Mouse (Mus musculus): ENCODE measurements around the gene Daam1. TPM values are rescaled to one million over a fixed set of nuclear protein-coding genes. Genes with fewer than 3 reads are reported as not detected.

Gene Daam1
- polyA plus RNA-seq, 1 experiment from 2014 or later = 11.0 TPM

GRCm38 (mm10) chr12:71883066-71883711 is 52.3 kb downstream of the Daam1 start:
- Histone ChIP-seq H3K9ac (replicated peaks; ENCODE audit: low read depth) (no peak overlapping the region), H3K36me3 (ENCODE audit: insufficient read depth, low read length) (no peaks in the 10 kb centered on the region), H3K4me3 (ENCODE audit: low read depth, low read length) (no peak overlapping the region), H3K4me1 (ENCODE audit: insufficient read depth, low read depth, low read length) (peaks cover 44% of the 10 kb centered on the region), H3K27ac (ENCODE audit: low read length) (peak overlapping the region; percentile 59; the same call in 1 of the 2 replicates), H3K27me3 (replicated peaks; ENCODE audit: insufficient read depth, low read length) (no peaks in the 10 kb centered on the region), H3K4me2 (replicated peaks; ENCODE audit: low read depth, low read length) (no peak overlapping the region), H3K9me3 (ENCODE audit: low read length) (no peaks in the 10 kb centered on the region)
- TF ChIP-seq EP300 (IDR thresholded peaks at IDR 0.05) (no peak), CTCF (IDR thresholded peaks at IDR 0.05) (no peak)
- DNase-seq (ENCODE audit: low spot score) (no peak), ATAC-seq (no peak)
- WGBS = 42% methylated on average over 9 of the region's 9 CpGs

GRCm38 (mm10) chr12:71885170-71885574 is 54.3 kb downstream of the Daam1 start:
- Histone ChIP-seq H3K9ac (replicated peaks; ENCODE audit: low read depth) (no peak overlapping the region), H3K36me3 (ENCODE audit: insufficient read depth, low read length) (no peaks in the 10 kb centered on the region), H3K4me2 (replicated peaks; ENCODE audit: low read depth, low read length) (no peak overlapping the region), H3K27me3 (replicated peaks; ENCODE audit: insufficient read depth, low read length) (no peaks in the 10 kb centered on the region), H3K9me3 (ENCODE audit: low read length) (no peaks in the 10 kb centered on the region), H3K27ac (ENCODE audit: low read length) (peak overlapping the region; percentile 71), H3K4me1 (ENCODE audit: insufficient read depth, low read depth, low read length) (peaks cover 44% of the 10 kb centered on the region), H3K4me3 (ENCODE audit: low read depth, low read length) (no peak overlapping the region)
- DNase-seq (ENCODE audit: low spot score) (peak; percentile 84), ATAC-seq (peak; percentile 63)
- 22% methylated on average over 2 of the region's 2 CpGs for WGBS
- TF ChIP-seq CTCF (IDR thresholded peaks at IDR 0.05) = no peak
- peak; percentile 28; the same call in 1 of the 2 replicates for TF ChIP-seq EP300 (IDR thresholded peaks at IDR 0.05)

- WGBS = 17% methylated on average over 4 of the region's 4 CpGs
- Histone ChIP-seq H3K9me3 (ENCODE audit: low read length) (no peaks in the 10 kb centered on the region), H3K27me3 (replicated peaks; ENCODE audit: insufficient read depth, low read length) (no peaks in the 10 kb centered on the region), H3K4me3 (ENCODE audit: low read depth, low read length) (no peak overlapping the region), H3K27ac (ENCODE audit: low read length) (peak overlapping the region; percentile 71), H3K4me1 (ENCODE audit: insufficient read depth, low read depth, low read length) (peaks cover 44% of the 10 kb centered on the region), H3K4me2 (replicated peaks; ENCODE audit: low read depth, low read length) (peak overlapping the region; percentile 32), H3K36me3 (ENCODE audit: insufficient read depth, low read length) (no peaks in the 10 kb centered on the region), H3K9ac (replicated peaks; ENCODE audit: low read depth) (no peak overlapping the region)
- TF ChIP-seq CTCF (IDR thresholded peaks at IDR 0.05) (no peak), EP300 (IDR thresholded peaks at IDR 0.05) (peak; percentile 85)
- peak; percentile 80 for ATAC-seq
- peak; percentile 93 for DNase-seq (ENCODE audit: low spot score)
These were observed 54.8 kb downstream of the Daam1 start for GRCm38 (mm10) chr12:71885717-71886116.

DNA sequence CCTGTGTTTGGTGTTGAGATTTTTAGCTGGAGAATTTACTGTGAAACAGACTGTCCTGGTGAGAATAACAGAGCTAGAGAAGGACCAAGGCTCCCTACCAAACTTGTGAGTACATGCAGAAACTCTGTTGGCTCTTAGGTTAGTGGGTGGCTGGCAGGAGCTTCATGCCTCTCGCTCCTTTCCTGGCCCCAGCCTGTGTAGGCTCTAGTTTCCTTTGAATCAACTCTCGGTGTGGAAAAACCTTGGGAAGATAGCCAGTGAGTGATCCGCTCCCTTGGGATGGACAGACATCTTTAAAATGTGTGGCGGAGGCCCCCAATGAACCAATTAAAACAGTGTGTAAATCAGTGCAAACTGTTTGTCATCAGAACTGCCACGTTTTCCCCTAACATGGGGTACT is 55.5 kb downstream of the Daam1 start:
- ATAC-seq (no peak), DNase-seq (ENCODE audit: low spot score) (no peak)
- TF ChIP-seq CTCF (IDR thresholded peaks at IDR 0.05) (no peak), EP300 (IDR thresholded peaks at IDR 0.05) (no peak)
- no peak overlapping the region for H3K4me3 ChIP-seq (ENCODE audit: low read depth, low read length)
- 72% methylated on average over 5 of the region's 5 CpGs for WGBS
- H3K4me1 ChIP-seq (ENCODE audit: insufficient read depth, low read depth, low read length) = peaks cover 39% of the 10 kb centered on the region
- peak overlapping the region; percentile 32 for H3K4me2 ChIP-seq (replicated peaks; ENCODE audit: low read depth, low read length)
- H3K27ac ChIP-seq (ENCODE audit: low read length) = peak overlapping the region; percentile 71
- no peaks in the 10 kb centered on the region for H3K36me3 ChIP-seq (ENCODE audit: insufficient read depth, low read length)
- H3K9me3 ChIP-seq (ENCODE audit: low read length) = no peaks in the 10 kb centered on the region
- H3K27me3 ChIP-seq (replicated peaks; ENCODE audit: insufficient read depth, low read length) = no peaks in the 10 kb centered on the region
- no peak overlapping the region for H3K9ac ChIP-seq (replicated peaks; ENCODE audit: low read depth)

DNA sequence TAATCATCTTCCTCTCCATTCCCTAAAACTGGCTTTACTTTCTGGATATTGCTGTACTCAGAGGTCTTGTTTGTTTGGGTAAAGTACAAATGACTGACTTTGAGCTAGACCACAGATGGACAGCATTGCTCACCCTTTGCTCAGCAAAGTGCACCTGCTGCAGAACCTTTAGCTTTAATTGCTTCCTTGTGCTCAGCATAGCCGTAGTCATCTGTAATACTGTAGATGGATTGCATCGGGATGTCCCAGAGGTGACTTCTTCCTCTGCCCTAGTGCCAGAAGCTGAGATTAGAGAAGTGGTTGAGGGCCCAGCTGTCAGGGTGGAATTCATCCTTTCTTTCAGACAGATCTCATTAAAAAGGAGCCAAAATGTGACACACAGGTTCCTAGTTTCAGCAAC is 56.1 kb downstream of the Daam1 start:
- TF ChIP-seq CTCF (IDR thresholded peaks at IDR 0.05) (no peak), EP300 (IDR thresholded peaks at IDR 0.05) (no peak)
- Histone ChIP-seq H3K27ac (ENCODE audit: low read length) (0 out of 2 replicates have a peak overlapping the region, but pooled peaks have one; percentile 71), H3K36me3 (ENCODE audit: insufficient read depth, low read length) (no peaks in the 10 kb centered on the region), H3K9me3 (ENCODE audit: low read length) (no peaks in the 10 kb centered on the region), H3K9ac (replicated peaks; ENCODE audit: low read depth) (no peak overlapping the region), H3K4me1 (ENCODE audit: insufficient read depth, low read depth, low read length) (peaks cover 39% of the 10 kb centered on the region), H3K4me2 (replicated peaks; ENCODE audit: low read depth, low read length) (no peak overlapping the region), H3K27me3 (replicated peaks; ENCODE audit: insufficient read depth, low read length) (no peaks in the 10 kb centered on the region), H3K4me3 (ENCODE audit: low read depth, low read length) (no peak overlapping the region)
- ATAC-seq = no peak
- DNase-seq (ENCODE audit: low spot score) = no peak
- WGBS = 70% methylated on average over 2 of the region's 2 CpGs

GRCm38 (mm10) chr12:71888370-71888769 is 57.5 kb downstream of the Daam1 start:
- no peaks in the 10 kb centered on the region for H3K27me3 ChIP-seq (replicated peaks; ENCODE audit: insufficient read depth, low read length)
- no peak overlapping the region; the same call in 1 of the 2 replicates for H3K27ac ChIP-seq (ENCODE audit: low read length)
- H3K4me3 ChIP-seq (ENCODE audit: low read depth, low read length) = no peak overlapping the region
- H3K9ac ChIP-seq (replicated peaks; ENCODE audit: low read depth) = no peak overlapping the region
- TF ChIP-seq CTCF (IDR thresholded peaks at IDR 0.05) (no peak), EP300 (IDR thresholded peaks at IDR 0.05) (no peak)
- ATAC-seq (peak; percentile 18; the same call in 1 of the 2 replicates), DNase-seq (ENCODE audit: low spot score) (no peak)
- 90% methylated on average over 6 of the region's 6 CpGs for WGBS
- peaks cover 31% of the 10 kb centered on the region for H3K4me1 ChIP-seq (ENCODE audit: insufficient read depth, low read depth, low read length)
- no peaks in the 10 kb centered on the region for H3K9me3 ChIP-seq (ENCODE audit: low read length)
- H3K4me2 ChIP-seq (replicated peaks; ENCODE audit: low read depth, low read length) = no peak overlapping the region
- no peaks in the 10 kb centered on the region for H3K36me3 ChIP-seq (ENCODE audit: insufficient read depth, low read length)

All from lung, postnatal 0 days (tissue).